Mouse (Mus musculus): ENCODE data around the gene Pex26.

- TF ChIP-seq CTCF (IDR thresholded peaks at IDR 0.05 in 2 of 3, conservative IDR thresholded peaks at IDR 0.05 in 1 of 3; ENCODE audit: control insufficient read depth in 1 of 3, insufficient read depth in 1 of 3, low read depth in 2 of 3, low read length in 3 of 3, poor library complexity in 1 of 3, severe bottlenecking in 1 of 3) (no peak), ETS1 (IDR thresholded peaks at IDR 0.05; ENCODE audit: low read depth, low read length) (no peak), POLR2A (IDR thresholded peaks at IDR 0.05; ENCODE audit: control insufficient read depth in 1 of 2, insufficient read depth in 1 of 2, low read depth in 1 of 2, low read length in 2 of 2, poor library complexity in 1 of 2) (no peak)
These were observed 35.1 kb upstream of the Pex26 start for GRCm38 (mm10) chr6:121148360-121148759.

Data from MEL (cell line).